Mouse (Mus musculus) embryonic fibroblast, embryonic 13.5 days (primary cell): ENCODE results near the gene Sash3. TPM values are rescaled to one million over a fixed set of nuclear protein-coding genes. Genes with fewer than 3 reads are reported as not detected.
A peak's percentile ranks its signal among the peaks of the same experiment; 100 is the strongest.

Experiments
- H3K27ac ChIP-seq: 2 replicates; pipeline ENCODE4 v1.5.1; 2012; ENCODE audit warnings: low read length, control low read depth, inconsistent platforms; ENCODE audit not compliant: insufficient read depth
- H3K4me1 ChIP-seq: 2 replicates; pipeline ENCODE4 v1.6.1; 2011; ENCODE audit warnings: low read length; ENCODE audit not compliant: control insufficient read depth, insufficient read depth
- H3K4me3 ChIP-seq: 2 replicates; pipeline ENCODE4 v1.5.1; 2011; ENCODE audit warnings: mild to moderate bottlenecking, control low read depth, low read length; ENCODE audit not compliant: insufficient read depth
- CTCF ChIP-seq: IDR thresholded peaks from 2 replicates; pipeline ENCODE4 v1.5.1; 2011; ENCODE audit warnings: mild to moderate bottlenecking, control low read depth, low read length, moderate library complexity, borderline replicate concordance; ENCODE audit not compliant: insufficient read depth
- POLR2A ChIP-seq: IDR thresholded peaks from 2 replicates; pipeline ENCODE4 v1.6.1; 2011; ENCODE audit warnings: low read depth, mild to moderate bottlenecking, control low read depth, low read length, moderate library complexity
- polyA plus RNA-seq: library from polyadenylated mRNA; stranded (reverse); fragments of >200 nt; gene quantifications from 2 replicates; pipeline ENCODE4 v1.2.4, GENCODE M21; 2011; ENCODE audit warnings: low read depth; ENCODE audit not compliant: missing spikeins, insufficient read length

The Sash3 gene
- polyA plus RNA-seq, 1 experiment = 0.26 TPM

DNA sequence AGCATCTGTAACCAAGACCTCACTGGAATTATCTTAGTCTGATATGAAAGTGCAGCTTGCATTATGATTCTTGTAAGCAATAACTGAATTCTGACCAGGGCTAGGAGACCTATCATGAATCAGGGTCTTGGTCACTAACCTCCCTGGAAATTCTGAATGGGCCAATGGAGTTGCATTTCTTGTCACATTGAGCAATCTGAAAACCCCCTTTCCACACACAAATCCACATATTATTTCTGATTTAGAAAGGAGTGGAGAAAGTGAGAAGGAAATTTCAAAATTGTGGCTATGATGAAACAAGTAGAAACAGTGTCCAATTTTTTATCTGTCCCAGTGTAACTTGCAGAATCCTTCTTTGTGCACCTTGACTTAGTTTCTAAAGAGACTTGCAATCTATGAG, 26.9 kb upstream of the Sash3 start:
- H3K4me1 ChIP-seq = peaks cover 2% of the 10 kb centered on the region; the same call in 1 of the 2 replicates
- H3K27ac ChIP-seq = no peak overlapping the region
- TF ChIP-seq POLR2A = no peak
- no peak for TF ChIP-seq CTCF
- no peak overlapping the region for H3K4me3 ChIP-seq

- Histone ChIP-seq H3K4me1 (peaks cover 2% of the 10 kb centered on the region; the same call in 1 of the 2 replicates), H3K27ac (no peak overlapping the region), H3K4me3 (no peak overlapping the region)
- TF ChIP-seq CTCF = peak; percentile 22; the same call in 1 of the 2 replicates
- TF ChIP-seq POLR2A = no peak
Measured at GRCm38 (mm10) chrX:48124132-48125071, 21.8 kb upstream of the Sash3 start.

- Histone ChIP-seq H3K4me1 (peaks cover 2% of the 10 kb centered on the region; the same call in 1 of the 2 replicates), H3K27ac (no peak overlapping the region), H3K4me3 (no peak overlapping the region)
- TF ChIP-seq POLR2A (no peak), CTCF (no peak)
Measured at GRCm38 (mm10) chrX:48126903-48127476, 19.2 kb upstream of the Sash3 start.

GRCm38 (mm10) chrX:48127502-48128218, 18.6 kb upstream of the Sash3 start:
- peaks cover 2% of the 10 kb centered on the region; the same call in 1 of the 2 replicates for H3K4me1 ChIP-seq
- H3K4me3 ChIP-seq = no peak overlapping the region
- no peak overlapping the region for H3K27ac ChIP-seq
- no peak for TF ChIP-seq POLR2A
- TF ChIP-seq CTCF = no peak

DNA sequence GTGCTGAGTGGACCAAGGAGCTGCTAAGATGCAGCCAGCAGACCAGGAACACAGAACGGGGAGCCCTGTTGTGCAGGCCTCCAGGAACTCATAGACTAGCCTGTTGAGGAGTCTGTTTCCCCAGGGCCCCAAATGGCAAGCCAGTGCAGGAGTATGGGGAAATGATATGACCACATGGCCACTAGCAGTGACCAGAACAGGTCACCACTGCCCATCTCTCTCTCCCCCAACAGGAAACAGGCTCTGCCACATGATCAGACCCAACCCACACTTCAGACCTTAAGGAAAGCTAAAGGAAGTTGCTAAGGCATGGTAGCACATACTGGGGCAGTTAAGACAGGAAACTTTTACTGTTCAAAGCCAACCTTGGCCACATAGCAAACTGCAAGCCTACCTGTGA, 17.1 kb upstream of the Sash3 start:
- TF ChIP-seq CTCF = no peak
- Histone ChIP-seq H3K4me1 (no peaks in the 10 kb centered on the region), H3K4me3 (no peak overlapping the region), H3K27ac (no peak overlapping the region)

DNA sequence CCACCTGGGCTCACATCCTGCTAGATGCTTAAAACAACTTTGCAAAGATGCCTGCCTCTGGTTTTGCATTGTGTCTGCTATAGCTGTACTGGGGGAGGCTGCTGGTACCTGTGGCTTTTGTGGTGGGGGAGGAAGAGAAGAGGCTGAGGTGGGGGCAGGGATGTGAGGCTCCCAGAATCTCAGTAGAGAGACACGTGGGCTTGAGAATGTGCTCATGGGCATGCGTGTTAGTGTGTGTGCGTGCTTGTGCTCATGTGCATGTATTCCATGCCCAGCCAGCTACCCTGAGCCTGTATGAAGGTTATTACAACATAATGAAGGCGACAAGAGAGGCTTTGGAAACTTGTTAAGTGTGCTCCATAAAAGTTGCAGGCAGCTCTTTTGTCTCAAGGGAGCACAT, 9.3 kb upstream of the Sash3 start:
- H3K27ac ChIP-seq = no peak overlapping the region
- H3K4me1 ChIP-seq = no peaks in the 10 kb centered on the region
- no peak overlapping the region for H3K4me3 ChIP-seq
- no peak for TF ChIP-seq POLR2A
- no peak for TF ChIP-seq CTCF

- no peaks in the 10 kb centered on the region for H3K4me1 ChIP-seq
- no peak for TF ChIP-seq POLR2A
- TF ChIP-seq CTCF = no peak
- H3K4me3 ChIP-seq = no peak overlapping the region
- no peak overlapping the region for H3K27ac ChIP-seq
Measured at GRCm38 (mm10) chrX:48138011-48138410, 8.2 kb upstream of the Sash3 start.

DNA sequence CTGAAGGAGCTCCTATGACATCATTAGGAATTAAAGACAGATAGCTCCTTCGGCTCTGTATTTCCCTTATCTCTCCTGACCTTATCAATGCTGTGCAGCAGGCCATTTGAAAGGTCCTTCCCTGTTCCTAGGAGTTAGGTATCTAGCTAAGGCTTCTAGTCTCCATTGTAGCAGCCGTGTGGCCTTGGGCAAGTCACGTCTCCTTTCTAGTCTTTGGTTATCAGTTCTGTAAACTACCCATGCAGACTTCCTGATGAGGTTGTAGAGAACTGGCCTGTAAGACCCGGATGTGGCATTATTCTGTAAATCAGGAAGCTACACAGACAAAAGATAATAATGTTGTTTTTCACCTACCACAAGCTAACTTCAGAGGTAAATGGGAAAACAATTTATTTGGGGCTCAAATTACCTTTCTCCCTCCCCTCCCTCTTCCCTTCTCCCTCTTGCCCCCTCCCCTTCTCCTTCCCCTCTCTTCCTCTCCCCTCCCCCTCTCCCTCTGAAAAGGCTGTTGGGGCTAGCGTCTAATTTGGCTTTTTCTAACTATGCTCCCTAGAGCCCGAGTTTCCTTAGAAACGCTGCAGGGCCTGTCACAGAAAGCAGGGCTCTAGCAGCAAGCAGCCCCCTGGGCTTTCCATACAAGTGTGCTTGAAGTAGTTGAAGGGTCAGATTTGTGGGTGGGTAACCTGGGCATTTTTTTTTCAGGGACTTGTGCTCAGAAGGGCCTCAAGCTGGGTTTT, 7.5 kb upstream of the Sash3 start:
- no peak overlapping the region for H3K27ac ChIP-seq
- H3K4me1 ChIP-seq = no peaks in the 10 kb centered on the region
- H3K4me3 ChIP-seq = no peak overlapping the region
- no peak for TF ChIP-seq CTCF
- no peak for TF ChIP-seq POLR2A

DNA sequence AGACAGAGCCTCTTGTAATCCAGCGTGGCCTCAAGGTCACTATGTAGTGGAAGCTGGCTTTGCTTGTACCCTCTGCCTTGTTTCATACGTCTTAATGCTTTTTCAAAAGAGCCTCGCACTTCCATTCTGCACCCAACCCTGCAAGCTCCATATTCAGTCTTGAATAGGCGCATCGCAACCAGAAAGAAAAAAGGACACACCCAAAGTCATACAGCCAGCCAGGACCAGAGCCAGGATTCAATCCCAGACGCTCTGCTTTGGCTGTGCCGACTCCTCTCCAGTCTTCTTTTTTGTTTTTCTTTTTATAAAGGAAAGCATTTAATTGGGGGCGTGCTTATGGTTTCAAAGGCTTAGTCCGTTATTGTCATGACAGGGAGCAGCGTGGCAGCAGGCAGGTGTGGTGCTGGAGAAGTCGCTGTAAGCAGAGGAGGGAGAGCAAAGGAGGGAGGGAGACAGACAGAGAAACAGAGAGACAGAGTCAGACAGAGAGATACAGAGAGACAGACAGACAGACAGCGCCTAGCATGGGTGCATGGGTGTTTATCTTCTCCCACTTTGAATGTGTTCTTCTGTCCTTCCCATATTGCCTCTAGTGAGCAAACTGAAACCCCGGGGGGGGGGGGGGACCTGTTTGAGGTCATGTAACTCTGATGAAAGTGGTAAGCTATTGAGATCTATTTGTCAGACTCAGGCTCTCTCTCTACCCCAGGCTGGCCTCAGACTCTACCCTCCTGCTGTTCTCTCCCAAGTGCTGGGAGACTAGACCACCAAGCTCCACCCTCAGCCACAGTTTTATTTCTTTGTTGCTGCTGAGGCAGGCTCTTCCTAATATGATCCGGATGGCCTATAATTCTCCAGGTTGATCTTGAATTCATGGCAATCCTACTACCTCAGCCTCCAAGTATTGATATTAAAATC, 6.6 kb upstream of the Sash3 start:
- no peak overlapping the region for H3K27ac ChIP-seq
- no peaks in the 10 kb centered on the region for H3K4me1 ChIP-seq
- no peak overlapping the region for H3K4me3 ChIP-seq
- TF ChIP-seq CTCF (no peak), POLR2A (no peak)
